Mouse (Mus musculus) 3T3-L1 (cell line): ENCODE measurements around the gene Shtn1.

Experiments used
- DNase-seq: peaks from one replicate; pipeline ENCODE4 v3.0.0-alpha.2; 2015; ENCODE audit warnings: low read depth, low spot score

Gene Shtn1

GRCm38 (mm10) chr19:58970826-58971225 lies 105.1 kb downstream of the Shtn1 start:
- no peak for DNase-seq

GRCm38 (mm10) chr19:58968731-58969506 lies 107.0 kb downstream of the Shtn1 start:
- no peak for DNase-seq

GRCm38 (mm10) chr19:58963011-58963410 lies 112.9 kb downstream of the Shtn1 start:
- DNase-seq = no peak

GRCm38 (mm10) chr19:58954779-58955178 lies 121.1 kb downstream of the Shtn1 start:
- no peak for DNase-seq

GRCm38 (mm10) chr19:58952236-58952635 lies 123.7 kb downstream of the Shtn1 start:
- no peak for DNase-seq

GRCm38 (mm10) chr19:58951521-58951920 lies 124.4 kb downstream of the Shtn1 start:
- no peak for DNase-seq

- DNase-seq = no peak
Measured at GRCm38 (mm10) chr19:58945959-58946358, 129.9 kb downstream of the Shtn1 start.

GRCm38 (mm10) chr19:58942841-58943828 lies 132.8 kb downstream of the Shtn1 start, which contains the start of the genes Eno4 and Hspa12a:
Gene Eno4 (plus strand): TSS chr19:58943425.
Gene Hspa12a (minus strand): TSS chr19:58943654.
- peak; percentile 97 for DNase-seq

- no peak for DNase-seq
Measured at GRCm38 (mm10) chr19:58933062-58933461, 142.8 kb downstream of the Shtn1 start.

GRCm38 (mm10) chr19:58931081-58931800 lies 144.7 kb downstream of the Shtn1 start:
- DNase-seq = no peak
